Mouse (Mus musculus) erythroblast, embryonic 14.5 days (primary cell): ENCODE measurements around the gene Zbtb24. TPM values are rescaled to one million over a fixed set of nuclear protein-coding genes. Genes with fewer than 3 reads are reported as not detected.

Experiments
- H3K27me3 ChIP-seq: 2 replicates; pipeline ENCODE4 v1.6.1; 2012; ENCODE audit warnings: inconsistent platforms; ENCODE audit not compliant: control insufficient read depth
- H3K36me3 ChIP-seq: 2 replicates; pipeline ENCODE4 v1.6.1; 2012; ENCODE audit warnings: mild to moderate bottlenecking, inconsistent platforms; ENCODE audit not compliant: control insufficient read depth
- H3K4me1 ChIP-seq: 2 replicates; pipeline ENCODE4 v1.6.1; 2012; ENCODE audit warnings: inconsistent platforms; ENCODE audit not compliant: control insufficient read depth
- H3K4me3 ChIP-seq: replicated peaks from 2 replicates; pipeline ENCODE3; 2012; ENCODE audit warnings: moderate library complexity, mild to moderate bottlenecking, inconsistent platforms
- H3K9me3 ChIP-seq: 2 replicates; pipeline ENCODE4 v1.6.1; 2012; ENCODE audit warnings: low read length, inconsistent platforms, mixed read lengths; ENCODE audit not compliant: control insufficient read depth
- GATA1 ChIP-seq: IDR thresholded peaks from 2 replicates; pipeline ENCODE4 v1.6.1; 2012; ENCODE audit warnings: low read length, inconsistent platforms, mixed read lengths
- TAL1 ChIP-seq: IDR thresholded peaks from 3 replicates; pipeline ENCODE4 v1.6.1; 2012; ENCODE audit warnings: low read length, inconsistent platforms, mixed read lengths
- polyA plus RNA-seq: library from polyadenylated mRNA; stranded (reverse); fragments of >175 nt; gene quantifications from 2 replicates; pipeline ENCODE4 v1.2.3, GENCODE M21; 2012

The Zbtb24 gene
- polyA plus RNA-seq, 1 experiment: 0.45 TPM

DNA sequence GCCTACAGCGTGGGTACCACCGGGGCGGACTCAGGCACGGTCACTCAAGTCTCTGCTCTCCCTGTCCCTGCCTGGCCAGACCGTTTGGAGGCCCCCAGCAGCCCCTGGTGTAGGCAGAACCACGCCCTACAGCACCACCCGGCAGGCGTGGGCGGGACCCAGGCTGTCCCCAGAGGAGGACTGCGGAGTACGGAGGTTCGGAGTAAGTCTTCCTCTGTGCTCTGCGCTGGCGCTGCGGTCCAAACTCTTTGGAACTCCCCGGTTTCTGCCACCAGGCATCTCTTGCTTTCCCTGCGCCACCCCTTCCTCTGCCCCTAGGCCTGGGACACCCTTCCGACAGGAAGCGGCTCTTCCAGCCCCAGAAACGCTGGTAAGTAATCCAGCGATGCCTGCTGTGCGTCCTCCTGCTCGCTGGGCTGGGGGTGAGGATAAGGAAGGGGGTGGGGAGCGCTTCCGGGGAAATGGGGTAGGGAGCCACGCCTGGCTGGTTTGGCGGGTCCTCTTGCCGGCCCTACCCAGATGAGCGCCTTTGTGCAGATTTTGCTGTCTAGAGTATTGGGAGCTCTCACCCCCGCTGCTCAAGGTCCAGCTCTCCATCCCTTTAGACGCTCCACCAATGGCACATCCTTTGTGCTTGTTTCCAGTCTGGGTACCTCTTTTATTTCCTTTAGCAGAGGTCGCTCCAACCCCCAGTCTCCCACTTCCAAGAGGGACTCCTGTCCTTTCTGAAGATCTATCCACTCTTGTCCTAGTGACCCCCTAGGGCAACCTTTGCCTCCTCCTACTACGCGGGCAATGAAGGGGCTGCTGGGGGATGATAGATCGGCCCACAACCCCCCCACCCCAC lies 26.2 kb downstream of the Zbtb24 start, which contains the start of gene Mical1:
Gene Mical1, plus strand, starts transcription at position 144 of the 847 bp plus-strand sequence.
- H3K4me1 ChIP-seq: peaks cover 65% of the 10 kb centered on the region

DNA sequence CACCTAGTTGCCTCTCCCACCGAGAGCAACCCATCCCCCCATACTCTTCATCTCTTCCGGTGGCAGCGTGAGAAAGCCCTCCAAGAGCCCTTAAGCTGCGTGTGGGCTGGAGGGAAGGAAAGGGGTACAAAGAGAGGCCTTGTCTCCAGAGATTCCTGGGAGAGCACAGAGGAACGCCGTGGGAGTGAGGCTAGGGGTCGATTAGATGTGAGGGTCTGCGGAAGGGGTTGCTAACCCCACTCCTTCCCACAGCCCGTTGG lies 26.8 kb downstream of the Zbtb24 start:
- H3K4me1 ChIP-seq: peaks cover 70% of the 10 kb centered on the region
- TF ChIP-seq GATA1 (no peak), TAL1 (no peak)
- no peaks in the 10 kb centered on the region for H3K9me3 ChIP-seq
- peaks cover 20% of the 10 kb centered on the region for H3K27me3 ChIP-seq
- no peaks in the 10 kb centered on the region for H3K36me3 ChIP-seq
- H3K4me3 ChIP-seq: peak overlapping the region; percentile 65

More for the DNA sequence above, 26.2 kb downstream of the Zbtb24 start, which contains the start of gene Mical1:
- peak within 1 kb of the TSS; percentile 65 for H3K4me3 ChIP-seq
- H3K27me3 ChIP-seq: peaks cover 20% of the 10 kb centered on the region
- TF ChIP-seq GATA1 (no peak), TAL1 (no peak)
- no peaks in the 10 kb centered on the region for H3K9me3 ChIP-seq
- H3K36me3 ChIP-seq: no peaks in the 10 kb centered on the region

- H3K36me3 ChIP-seq: no peaks in the 10 kb centered on the region
- H3K4me1 ChIP-seq: peaks cover 70% of the 10 kb centered on the region
- H3K4me3 ChIP-seq: peak overlapping the region; percentile 65
- H3K27me3 ChIP-seq: peaks cover 20% of the 10 kb centered on the region
- no peak for TF ChIP-seq GATA1
- no peaks in the 10 kb centered on the region for H3K9me3 ChIP-seq
Measured at GRCm38 (mm10) chr10:41477278-41478181, 27.3 kb downstream of the Zbtb24 start.

DNA sequence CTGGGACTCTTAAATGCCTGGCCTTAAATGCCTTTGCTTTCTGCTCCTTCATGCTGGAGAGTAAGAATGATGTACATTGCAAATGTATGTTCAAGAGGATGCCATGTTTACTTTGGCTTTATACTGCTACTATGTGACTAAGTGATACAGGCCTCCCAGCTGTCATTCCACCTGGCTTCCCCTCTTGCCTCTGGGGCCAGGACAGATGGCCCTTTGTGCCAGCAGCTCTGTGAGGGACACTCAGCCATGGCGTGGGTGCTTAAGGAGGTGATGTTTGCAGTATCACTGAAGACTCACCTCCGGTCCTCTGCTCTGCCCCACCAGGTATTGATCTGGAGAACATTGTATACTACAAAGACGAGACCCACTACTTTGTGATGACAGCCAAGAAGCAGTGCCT lies 29.8 kb downstream of the Zbtb24 start:
- no peak for TF ChIP-seq GATA1
- TF ChIP-seq TAL1: no peak
- Histone ChIP-seq H3K4me3 (no peak overlapping the region), H3K4me1 (peaks cover 50% of the 10 kb centered on the region), H3K9me3 (no peaks in the 10 kb centered on the region), H3K27me3 (peaks cover 20% of the 10 kb centered on the region), H3K36me3 (no peaks in the 10 kb centered on the region)

GRCm38 (mm10) chr10:41480938-41481880 lies 31.0 kb downstream of the Zbtb24 start:
- peaks cover 17% of the 10 kb centered on the region for H3K27me3 ChIP-seq
- TF ChIP-seq TAL1 (peak; percentile 11; the same call in 1 of the 3 replicates), GATA1 (no peak)
- H3K36me3 ChIP-seq: peaks cover 4% of the 10 kb centered on the region; the same call in 1 of the 2 replicates
- no peaks in the 10 kb centered on the region for H3K9me3 ChIP-seq
- peaks cover 38% of the 10 kb centered on the region for H3K4me1 ChIP-seq
- H3K4me3 ChIP-seq: no peak overlapping the region

GRCm38 (mm10) chr10:41482446-41482845 lies 32.3 kb downstream of the Zbtb24 start:
- no peaks in the 10 kb centered on the region for H3K9me3 ChIP-seq

GRCm38 (mm10) chr10:41485778-41486177 lies 35.6 kb downstream of the Zbtb24 start:
- TF ChIP-seq GATA1 (no peak), TAL1 (no peak)
- Histone ChIP-seq H3K9me3 (no peaks in the 10 kb centered on the region), H3K4me1 (peaks cover 32% of the 10 kb centered on the region), H3K4me3 (no peak overlapping the region), H3K36me3 (peaks cover 15% of the 10 kb centered on the region; the same call in 1 of the 2 replicates), H3K27me3 (peaks cover 25% of the 10 kb centered on the region)

More at GRCm38 (mm10) chr10:41482446-41482845, 32.3 kb downstream of the Zbtb24 start:
- H3K4me1 ChIP-seq: peaks cover 26% of the 10 kb centered on the region
- peaks cover 5% of the 10 kb centered on the region for H3K27me3 ChIP-seq
- H3K4me3 ChIP-seq: no peak overlapping the region
- peaks cover 14% of the 10 kb centered on the region; the same call in 1 of the 2 replicates for H3K36me3 ChIP-seq
- TF ChIP-seq TAL1: no peak
- no peak for TF ChIP-seq GATA1

GRCm38 (mm10) chr10:41486506-41487170 lies 36.5 kb downstream of the Zbtb24 start:
- Histone ChIP-seq H3K9me3 (no peaks in the 10 kb centered on the region), H3K27me3 (peaks cover 33% of the 10 kb centered on the region), H3K4me3 (no peak overlapping the region), H3K4me1 (peaks cover 23% of the 10 kb centered on the region), H3K36me3 (peaks cover 15% of the 10 kb centered on the region; the same call in 1 of the 2 replicates)
- TF ChIP-seq TAL1: no peak
- no peak for TF ChIP-seq GATA1
